Mouse (Mus musculus) neural tube, embryonic 14.5 days (tissue): ENCODE data around the gene Cep128. TPM values are rescaled to one million over a fixed set of nuclear protein-coding genes. Genes with fewer than 3 reads are reported as not detected.

ENCODE experiments used
- ATAC-seq: fragments of 200-750 bp; cut with Nextera tagmentation; 2 replicates; pipeline ENCODE4 v1.8.0; 2017; ENCODE audit warnings: low read depth, mild to moderate bottlenecking, moderate TSS enrichment, moderate library complexity
- H3K27ac ChIP-seq: fragments of 300-500 bp; sonication (generic); 2 replicates; pipeline ENCODE4 v1.5.1; 2014; ENCODE audit warnings: low read depth, mild to moderate bottlenecking, control low read depth, low read length, moderate library complexity, mixed read lengths
- H3K27me3 ChIP-seq: fragments of 300-500 bp; sonication (generic); 2 replicates; pipeline ENCODE4 v1.6.1; 2014; ENCODE audit warnings: low read length; ENCODE audit not compliant: control insufficient read depth, insufficient read depth
- H3K36me3 ChIP-seq: fragments of 300-500 bp; sonication (generic); 2 replicates; pipeline ENCODE4 v1.6.1; 2014; ENCODE audit warnings: low read length, mixed read lengths; ENCODE audit not compliant: control insufficient read depth, insufficient read depth
- H3K4me1 ChIP-seq: fragments of 300-500 bp; sonication (generic); 2 replicates; pipeline ENCODE4 v1.6.1; 2014; ENCODE audit warnings: low read length; ENCODE audit not compliant: control insufficient read depth, insufficient read depth
- H3K4me2 ChIP-seq: fragments of 300-500 bp; sonication (generic); 2 replicates; pipeline ENCODE4 v1.6.1; 2014; ENCODE audit warnings: mild to moderate bottlenecking, low read depth, low read length, control low read depth
- H3K4me3 ChIP-seq: fragments of 300-500 bp; sonication (generic); 2 replicates; pipeline ENCODE4 v1.5.1; 2014; ENCODE audit warnings: low read depth, low read length, control low read depth, mixed read lengths
- H3K9ac ChIP-seq: fragments of 300-500 bp; sonication (generic); replicated peaks from 2 replicates; pipeline ENCODE4 v1.6.1; 2014; ENCODE audit warnings: low read depth, mild to moderate bottlenecking, control low read depth, low read length, mixed read lengths
- H3K9me3 ChIP-seq: fragments of 300-500 bp; sonication (generic); 2 replicates; pipeline ENCODE4 v1.6.1; 2016; ENCODE audit warnings: low read length; ENCODE audit not compliant: control insufficient read depth
- WGBS: fragments of 180-500 bp; shearing (Covaris S2); extraction: QIAGEN DNeasy Blood & Tissue Kit; methylation state at CpG from one replicate; pipeline ENCODE4 v1.1.7; 2014; 5-methylcytosine and 5-hydroxymethylcytosine counted together
- polyA plus RNA-seq: library from polyadenylated mRNA; unstranded; fragments of >200 nt; fragmentation: Nextera tagmentation; extraction: Ambion mirVana; gene quantifications from 2 replicates; pipeline ENCODE4 v1.2.1, GENCODE M21; 2014

The Cep128 gene
- polyA plus RNA-seq, 1 experiment from 2014 or later, result 3.6 TPM

- WGBS, result 90% methylated on average over 9 of the region's 9 CpGs
- H3K9me3 ChIP-seq, result no peaks in the 10 kb centered on the region
- H3K4me1 ChIP-seq, result no peaks in the 10 kb centered on the region
- no peaks in the 10 kb centered on the region for H3K27me3 ChIP-seq
- no peak overlapping the region for H3K4me2 ChIP-seq
- no peak for ATAC-seq
- no peak overlapping the region for H3K27ac ChIP-seq
- H3K9ac ChIP-seq, result no peak overlapping the region
- H3K4me3 ChIP-seq, result no peak overlapping the region
- H3K36me3 ChIP-seq, result no peaks in the 10 kb centered on the region
Observed at GRCm38 (mm10) chr12:91050593-91051325, 333.4 kb downstream of the Cep128 start.

DNA sequence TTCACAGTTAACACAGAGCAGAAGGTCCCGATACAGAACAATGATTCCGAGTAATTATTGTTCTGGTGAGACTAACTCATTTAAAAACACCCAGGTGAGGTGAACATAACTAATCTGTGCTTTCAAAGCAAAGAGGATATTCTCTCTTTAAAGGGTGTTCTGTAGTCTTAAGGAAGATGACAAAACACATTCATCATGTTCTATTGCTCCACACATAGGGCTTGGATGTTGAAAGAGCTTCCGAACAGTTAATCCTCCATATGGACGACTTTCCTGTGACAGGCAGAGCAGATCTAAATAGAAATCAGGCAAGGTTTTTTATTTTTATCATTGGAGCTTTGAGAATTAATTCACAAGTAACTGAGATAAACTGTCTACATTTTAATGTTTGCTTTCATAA lies 342.8 kb downstream of the Cep128 start:
- Histone ChIP-seq H3K4me1 (no peaks in the 10 kb centered on the region), H3K4me2 (no peak overlapping the region), H3K4me3 (no peak overlapping the region), H3K9me3 (no peaks in the 10 kb centered on the region), H3K9ac (no peak overlapping the region), H3K27ac (no peak overlapping the region), H3K27me3 (no peaks in the 10 kb centered on the region), H3K36me3 (no peaks in the 10 kb centered on the region)
- no peak for ATAC-seq
- WGBS, result 72% methylated on average over 4 of the region's 4 CpGs

DNA sequence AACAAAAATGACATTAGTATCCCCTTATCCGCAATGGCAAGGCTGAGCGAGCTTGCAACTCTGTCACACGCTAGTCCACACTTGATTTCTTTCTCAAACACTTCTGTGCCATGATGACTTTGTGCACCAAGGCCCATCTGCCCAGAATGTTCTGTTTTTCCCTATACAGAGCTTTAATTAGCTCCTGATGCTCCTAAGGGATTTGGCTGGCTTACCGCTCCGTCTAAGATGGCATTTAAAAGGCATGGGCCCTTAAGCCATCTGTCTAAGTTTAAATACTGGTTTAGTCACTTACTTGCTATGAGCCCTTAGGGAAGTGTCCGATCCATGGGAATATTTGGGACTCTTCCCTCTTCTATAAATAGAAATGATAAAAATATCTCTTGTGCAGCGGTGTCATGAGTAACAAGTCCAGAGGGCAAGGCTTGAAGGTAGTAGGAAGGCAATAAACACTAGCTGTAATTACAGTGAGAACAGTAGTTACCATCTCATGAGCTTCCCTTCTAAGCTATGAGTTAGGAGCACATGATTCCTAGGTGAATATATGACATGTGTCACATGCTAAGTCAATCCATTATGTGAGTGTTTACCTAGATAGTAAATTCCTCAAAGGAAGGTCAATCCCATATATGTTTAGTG lies 343.8 kb downstream of the Cep128 start:
- Histone ChIP-seq H3K4me3 (no peak overlapping the region), H3K36me3 (no peaks in the 10 kb centered on the region), H3K9ac (no peak overlapping the region), H3K4me1 (no peaks in the 10 kb centered on the region), H3K9me3 (no peaks in the 10 kb centered on the region), H3K27ac (no peak overlapping the region), H3K4me2 (no peak overlapping the region), H3K27me3 (no peaks in the 10 kb centered on the region)
- WGBS, result 56% methylated on average over 7 of the region's 7 CpGs
- 0 out of 2 replicates have a peak, but pooled peaks have one; percentile 24 for ATAC-seq

DNA sequence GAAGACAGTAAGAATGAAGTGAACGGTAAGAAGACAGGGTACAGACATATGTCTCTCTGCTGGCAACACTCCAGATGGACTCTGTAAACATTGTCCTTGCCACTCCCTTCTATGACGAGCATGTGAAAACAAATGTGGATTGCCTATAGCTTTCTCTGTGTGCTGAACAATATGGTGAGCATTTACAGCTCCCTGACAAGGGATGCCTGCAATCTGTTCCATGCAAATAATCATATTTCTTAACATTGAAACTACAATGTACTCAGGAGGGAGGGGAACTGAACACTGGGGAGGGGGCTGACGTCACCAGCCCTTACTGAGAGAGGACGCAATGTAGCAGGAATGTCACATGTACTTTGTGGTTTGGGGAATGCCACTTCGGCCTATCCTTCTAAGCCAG lies 355.1 kb downstream of the Cep128 start:
- no peak overlapping the region for H3K4me3 ChIP-seq
- no peak overlapping the region for H3K9ac ChIP-seq
- WGBS, result 57% methylated on average over 5 of the region's 5 CpGs
- no peak for ATAC-seq
- no peaks in the 10 kb centered on the region for H3K27me3 ChIP-seq
- H3K36me3 ChIP-seq, result no peaks in the 10 kb centered on the region
- no peaks in the 10 kb centered on the region for H3K9me3 ChIP-seq
- H3K4me1 ChIP-seq, result no peaks in the 10 kb centered on the region
- H3K4me2 ChIP-seq, result no peak overlapping the region
- H3K27ac ChIP-seq, result no peak overlapping the region

- no peaks in the 10 kb centered on the region for H3K27me3 ChIP-seq
- WGBS, result 82% methylated on average over 9 of the region's 9 CpGs
- no peaks in the 10 kb centered on the region for H3K36me3 ChIP-seq
- H3K4me3 ChIP-seq, result no peak overlapping the region
- no peak overlapping the region for H3K9ac ChIP-seq
- H3K9me3 ChIP-seq, result no peaks in the 10 kb centered on the region
- no peak overlapping the region for H3K27ac ChIP-seq
- no peak overlapping the region for H3K4me2 ChIP-seq
- H3K4me1 ChIP-seq, result no peaks in the 10 kb centered on the region
- no peak for ATAC-seq
Observed at GRCm38 (mm10) chr12:91027681-91028080, 356.5 kb downstream of the Cep128 start.

- Histone ChIP-seq H3K9me3 (no peaks in the 10 kb centered on the region), H3K27me3 (no peaks in the 10 kb centered on the region), H3K4me3 (no peak overlapping the region), H3K4me2 (no peak overlapping the region), H3K27ac (no peak overlapping the region), H3K4me1 (no peaks in the 10 kb centered on the region), H3K9ac (no peak overlapping the region), H3K36me3 (no peaks in the 10 kb centered on the region)
- no peak for ATAC-seq
- 92% methylated on average over 4 of the region's 4 CpGs for WGBS
Observed at GRCm38 (mm10) chr12:91027100-91027499, 357.1 kb downstream of the Cep128 start.

- Histone ChIP-seq H3K9me3 (no peaks in the 10 kb centered on the region), H3K4me2 (no peak overlapping the region), H3K4me3 (no peak overlapping the region), H3K36me3 (no peaks in the 10 kb centered on the region), H3K4me1 (no peaks in the 10 kb centered on the region), H3K27ac (no peak overlapping the region), H3K9ac (no peak overlapping the region), H3K27me3 (no peaks in the 10 kb centered on the region)
- no peak for ATAC-seq
- WGBS, result 65% methylated on average over 6 of the region's 6 CpGs
Observed at GRCm38 (mm10) chr12:91015075-91015474, 369.1 kb downstream of the Cep128 start.

DNA sequence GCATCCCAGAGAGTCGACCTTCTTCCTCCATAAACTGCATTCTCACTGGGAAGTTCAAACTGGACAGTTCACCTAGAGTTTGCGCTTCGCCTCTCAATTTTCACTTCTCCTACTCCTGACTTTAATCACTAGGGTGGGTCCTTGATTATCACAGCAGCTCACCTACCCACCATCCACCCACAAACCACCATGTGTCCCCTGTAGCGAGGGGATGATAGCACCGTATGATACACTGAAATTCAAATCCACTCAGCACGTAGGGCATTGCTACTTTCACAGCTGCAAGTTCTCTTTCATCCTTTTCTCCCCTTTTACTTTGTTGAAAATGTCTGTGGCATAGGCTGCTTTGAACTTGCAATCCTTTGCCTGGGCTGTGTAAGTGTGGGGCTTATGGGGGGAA lies 371.2 kb downstream of the Cep128 start:
- H3K27me3 ChIP-seq, result no peaks in the 10 kb centered on the region
- H3K4me3 ChIP-seq, result no peak overlapping the region
- H3K36me3 ChIP-seq, result no peaks in the 10 kb centered on the region
- no peak overlapping the region for H3K27ac ChIP-seq
- no peak for ATAC-seq
- no peak overlapping the region for H3K4me2 ChIP-seq
- no peak overlapping the region for H3K9ac ChIP-seq
- no peaks in the 10 kb centered on the region for H3K9me3 ChIP-seq
- no peaks in the 10 kb centered on the region for H3K4me1 ChIP-seq
- WGBS, result 88% methylated on average over 6 of the region's 6 CpGs

GRCm38 (mm10) chr12:91012184-91012583 lies 372.0 kb downstream of the Cep128 start:
- H3K4me2 ChIP-seq, result no peak overlapping the region
- no peaks in the 10 kb centered on the region for H3K4me1 ChIP-seq
- WGBS, result 48% methylated on average over 4 of the region's 4 CpGs
- H3K27ac ChIP-seq, result no peak overlapping the region
- H3K36me3 ChIP-seq, result no peaks in the 10 kb centered on the region
- ATAC-seq, result no peak
- H3K9ac ChIP-seq, result no peak overlapping the region
- H3K4me3 ChIP-seq, result no peak overlapping the region
- no peaks in the 10 kb centered on the region for H3K27me3 ChIP-seq
- H3K9me3 ChIP-seq, result no peaks in the 10 kb centered on the region
